Comparison of ENCODE assay signal across 8 mouse cellular contexts in genomic region chr9:54502873-54503272, GRCm38 (mm10). TPM values are rescaled to one million over a fixed set of nuclear protein-coding genes. Genes with fewer than 3 reads are reported as not detected.
DNase-seq lines count a peak whose midpoint lies in the region; ATAC-seq lines count a peak whose summit lies in the region.

No protein-coding gene starts in this region.

- 12% methylated on average over 12 of the region's 12 CpGs for WGBS in hindbrain, embryonic 14.5 days
- WGBS in limb, embryonic 15.5 days: 14% methylated on average over 12 of the region's 12 CpGs

- H3K27me3 ChIP-seq in hindbrain, embryonic 14.5 days (ENCODE audit: control insufficient read depth, insufficient read depth, low read length): no peaks in the 10 kb centered on the region
- H3K27me3 ChIP-seq in limb, embryonic 15.5 days: peaks cover 14% of the 10 kb centered on the region

- no peak overlapping the region for H3K27ac ChIP-seq in hindbrain, embryonic 14.5 days
- H3K27ac ChIP-seq in limb, embryonic 15.5 days: no peak overlapping the region

- H3K4me2 ChIP-seq in hindbrain, embryonic 14.5 days (replicated peaks): peak overlapping the region; percentile 70
- H3K4me2 ChIP-seq in limb, embryonic 15.5 days: 0 out of 2 replicates have a peak overlapping the region, but pooled peaks have one; percentile 6

- peak; percentile 40 for DNase-seq in ES-CJ7 (ENCODE audit: low read depth, low spot score)
- peak; percentile 44 to 45 for DNase-seq in cerebellum, adult 18-20 months
- DNase-seq in hindbrain, embryonic 14.5 days (ENCODE audit: low spot score): no peak
- no peak for DNase-seq in right cerebral cortex, postnatal 25 days
- no peak for DNase-seq in left cerebral cortex, adult 18-20 months (ENCODE audit: low spot score in 2 of 2)
- DNase-seq in ovary, postnatal 14 days (ENCODE audit: low spot score): no peak
- no peak for DNase-seq in thymus, adult 18-20 months

- peaks cover 23% of the 10 kb centered on the region for H3K4me1 ChIP-seq in hindbrain, embryonic 14.5 days (replicated peaks; ENCODE audit: control insufficient read depth, insufficient read depth, low read length)
- H3K4me1 ChIP-seq in limb, embryonic 15.5 days: peaks cover 8% of the 10 kb centered on the region

- no peaks in the 10 kb centered on the region for H3K9me3 ChIP-seq in hindbrain, embryonic 14.5 days (ENCODE audit: control insufficient read depth, low read length)
- H3K9me3 ChIP-seq in limb, embryonic 15.5 days: no peaks in the 10 kb centered on the region

- peak overlapping the region; percentile 98; the same call in 1 of the 2 replicates for H3K9ac ChIP-seq in hindbrain, embryonic 14.5 days
- H3K9ac ChIP-seq in limb, embryonic 15.5 days: no peak overlapping the region

- ATAC-seq in hindbrain, embryonic 14.5 days (ENCODE audit: low FRiP score): no peak
- no peak for ATAC-seq in limb, embryonic 15.5 days (ENCODE audit: insufficient number of reproducible peaks, low FRiP score, low TSS enrichment, low read depth)

- no peaks in the 10 kb centered on the region for H3K36me3 ChIP-seq in hindbrain, embryonic 14.5 days (replicated peaks; ENCODE audit: control insufficient read depth, insufficient read depth)
- H3K36me3 ChIP-seq in limb, embryonic 15.5 days: no peaks in the 10 kb centered on the region

- peak overlapping the region; percentile 97; the same call in 1 of the 2 replicates for H3K4me3 ChIP-seq in hindbrain, embryonic 14.5 days (replicated peaks; ENCODE audit: low read length)
- H3K4me3 ChIP-seq in limb, embryonic 15.5 days: 0 out of 2 replicates have a peak overlapping the region, but pooled peaks have one; percentile 5

RNA-seq across cellular contexts. Expression of gene Dmxl2, which starts 1.4 kb away (rescaled TPM):
- polyA plus RNA-seq in hindbrain, embryonic 14.5 days (2014; fragmentation: Nextera tagmentation; extraction: Ambion mirVana): 71.2 and 71.8 TPM in 2 replicates
- polyA plus RNA-seq in limb, embryonic 15.5 days (2015; fragmentation: Nextera tagmentation; extraction: Ambion mirVana): 3.4 and 4.3 TPM in 2 replicates
- 100 to 1,000 TPM; 198 to 199 TPM for total RNA-seq in left cerebral cortex, adult 18-20 months (2021)

RNA-seq across cellular contexts. Expression of gene Sh2d7, which starts 35.9 kb away (rescaled TPM):
- not detected in 2 replicates for polyA plus RNA-seq in hindbrain, embryonic 14.5 days (2014; fragmentation: Nextera tagmentation; extraction: Ambion mirVana)
- polyA plus RNA-seq in limb, embryonic 15.5 days (2015; fragmentation: Nextera tagmentation; extraction: Ambion mirVana): 0.14 TPM in 1 of 2 replicates, not detected in the other
- not detected for total RNA-seq in left cerebral cortex, adult 18-20 months (2021)

RNA-seq across cellular contexts. Expression of gene Cib2, which starts 57.1 kb away (rescaled TPM):
- 67.3 and 69.4 TPM in 2 replicates for polyA plus RNA-seq in hindbrain, embryonic 14.5 days (2014; fragmentation: Nextera tagmentation; extraction: Ambion mirVana)
- 19.8 and 23.0 TPM in 2 replicates for polyA plus RNA-seq in limb, embryonic 15.5 days (2015; fragmentation: Nextera tagmentation; extraction: Ambion mirVana)
- total RNA-seq in left cerebral cortex, adult 18-20 months (2021): 10 to 100 TPM; 28.1 to 28.4 TPM

Comparison
In these comparisons a context has a peak if more than half of its experiments do, and no peak if none do; other contexts are left out.
1. DNase-seq: peak in ES-CJ7 (single experiment) and cerebellum, adult 18-20 months (2 of 2); none in hindbrain, embryonic 14.5 days (single experiment), right cerebral cortex, postnatal 25 days (single experiment), left cerebral cortex, adult 18-20 months (0 of 2), ovary, postnatal 14 days (single experiment) and thymus, adult 18-20 months (0 of 2).
2. RNA of gene Dmxl2, which starts 1.4 kb away (polyA plus RNA-seq): 71.2 to 71.8 TPM in hindbrain, embryonic 14.5 days; 3.4 to 4.3 TPM in limb, embryonic 15.5 days; every median in the first group is over 10 times any median in the second.